Mouse (Mus musculus) yolk sac, embryonic 10.5 days (tissue): Measurements from ENCODE around the gene Tfam.

Source experiments
- DNase-seq: peaks from one replicate; pipeline ENCODE4 v3.0.0-alpha.2; 2017; ENCODE audit warnings: low spot score

Gene Tfam

GRCm38 (mm10) chr10:71223101-71223500 is 15.0 kb downstream of the Tfam start:
- no peak for DNase-seq

- DNase-seq, result no peak
Measured at GRCm38 (mm10) chr10:71222639-71223038, 15.4 kb downstream of the Tfam start.

GRCm38 (mm10) chr10:71218228-71218892 is 19.7 kb downstream of the Tfam start:
- DNase-seq, result peak; percentile 78

GRCm38 (mm10) chr10:71215996-71216395 is 22.1 kb downstream of the Tfam start:
- DNase-seq, result no peak

GRCm38 (mm10) chr10:71201512-71201911 is 36.6 kb downstream of the Tfam start:
- DNase-seq, result no peak

GRCm38 (mm10) chr10:71200964-71201363 is 37.1 kb downstream of the Tfam start:
- DNase-seq, result no peak

- no peak for DNase-seq
Measured at GRCm38 (mm10) chr10:71198676-71199075, 39.4 kb downstream of the Tfam start.

- no peak for DNase-seq
Measured at GRCm38 (mm10) chr10:71197036-71197785, 40.9 kb downstream of the Tfam start.

GRCm38 (mm10) chr10:71195501-71195900 is 42.6 kb downstream of the Tfam start:
- no peak for DNase-seq

- no peak for DNase-seq
Measured at GRCm38 (mm10) chr10:71194713-71195112, 43.4 kb downstream of the Tfam start.

- no peak for DNase-seq
Measured at GRCm38 (mm10) chr10:71193319-71193718, 44.8 kb downstream of the Tfam start.

GRCm38 (mm10) chr10:71192886-71193285 is 45.2 kb downstream of the Tfam start:
- peak; percentile 36 for DNase-seq

- no peak for DNase-seq
Measured at GRCm38 (mm10) chr10:71188681-71189080, 49.4 kb downstream of the Tfam start.

- no peak for DNase-seq
Measured at GRCm38 (mm10) chr10:71185059-71185458, 53.0 kb downstream of the Tfam start.

- peak; percentile 42 for DNase-seq
Measured at GRCm38 (mm10) chr10:71183339-71184031, 54.6 kb downstream of the Tfam start.

- DNase-seq, result no peak
Measured at GRCm38 (mm10) chr10:71181931-71182330, 56.1 kb downstream of the Tfam start.

- DNase-seq, result no peak
Measured at GRCm38 (mm10) chr10:71181091-71181490, 57.0 kb downstream of the Tfam start.

- DNase-seq, result no peak
Measured at GRCm38 (mm10) chr10:71180057-71180456, 58.0 kb downstream of the Tfam start.

- DNase-seq, result no peak
Measured at GRCm38 (mm10) chr10:71177201-71177600, 60.9 kb downstream of the Tfam start.

GRCm38 (mm10) chr10:71176341-71176740 is 61.7 kb downstream of the Tfam start:
- no peak for DNase-seq
